Mouse (Mus musculus) MEL (cell line): ENCODE results near the gene Rps9. TPM values are rescaled to one million over a fixed set of nuclear protein-coding genes. Genes with fewer than 3 reads are reported as not detected.

Experiments
- DNase-seq: peaks from one replicate; pipeline ENCODE4 v3.0.0; 2011; ENCODE audit warnings: low read depth, low spot score
- H3K27ac ChIP-seq: 2 replicates; pipeline ENCODE4 v1.5.1; 2012; ENCODE audit warnings: low read depth, mild to moderate bottlenecking, control low read depth, low read length, moderate library complexity; ENCODE audit not compliant: control insufficient read depth
- H3K27me3 ChIP-seq, 2 experiments: fragments of 150-350 bp in 1 of 2; sonication (generic) in 1 of 2; 2 replicates each; pipeline ENCODE4 v1.6.1; 2012; ENCODE audit warnings: low read length in 2 of 2, mild to moderate bottlenecking in 2 of 2, improper control_type of control experiment in 1 of 2, moderate library complexity in 1 of 2; ENCODE audit not compliant: insufficient read depth in 2 of 2, control insufficient read depth in 1 of 2
- H3K36me3 ChIP-seq, 2 experiments: 2 replicates each; pipeline ENCODE4 v1.6.1; 2012 to 2014; ENCODE audit warnings: low read length in 2 of 2, improper control_type of control experiment in 1 of 2, inconsistent platforms in 1 of 2, mild to moderate bottlenecking in 1 of 2; ENCODE audit not compliant: insufficient read depth in 2 of 2, control insufficient read depth in 1 of 2
- H3K4me1 ChIP-seq, 2 experiments: fragments of 150-350 bp in 1 of 2; sonication (generic) in 1 of 2; 2 replicates each; pipeline ENCODE4 v1.6.1; 2012; ENCODE audit warnings: low read length in 2 of 2, improper control_type of control experiment in 1 of 2, mild to moderate bottlenecking in 1 of 2; ENCODE audit not compliant: insufficient read depth in 2 of 2, control insufficient read depth in 1 of 2
- H3K4me3 ChIP-seq, 2 experiments: fragments of 150-350 bp in 1 of 2; sonication (generic) in 1 of 2; 2 replicates each; pipeline ENCODE4 v1.5.1; 2012; ENCODE audit warnings: low read depth in 2 of 2, low read length in 2 of 2, mild to moderate bottlenecking in 2 of 2, moderate library complexity in 2 of 2, control low read depth in 1 of 2, improper control_type of control experiment in 1 of 2; ENCODE audit not compliant: control insufficient read depth in 1 of 2, insufficient read depth in 1 of 2
- H3K79me2 ChIP-seq: 2 replicates; pipeline ENCODE4 v1.6.1; 2012; ENCODE audit warnings: mild to moderate bottlenecking, low read length, moderate library complexity; ENCODE audit not compliant: control insufficient read depth, poor library complexity, insufficient read depth
- H3K9ac ChIP-seq: 2 replicates; pipeline ENCODE4 v1.6.1; 2012; ENCODE audit warnings: low read depth, mild to moderate bottlenecking, control low read depth, low read length, moderate library complexity; ENCODE audit not compliant: control insufficient read depth, poor library complexity, severe bottlenecking
- H3K9me3 ChIP-seq: fragments of 150-350 bp; sonication (generic); replicated peaks from 2 replicates; pipeline ENCODE4 v1.6.1; 2012; ENCODE audit warnings: mild to moderate bottlenecking, low read length, improper control_type of control experiment, moderate library complexity; ENCODE audit not compliant: insufficient read depth
- BHLHE40 ChIP-seq: IDR thresholded peaks from 2 replicates; pipeline ENCODE4 v1.6.1; 2012; ENCODE audit warnings: low read depth, mild to moderate bottlenecking, inconsistent platforms, low read length, improper control_type of control experiment, borderline replicate concordance
- CHD2 ChIP-seq: IDR thresholded peaks from 2 replicates; pipeline ENCODE4 v1.6.1; 2011; ENCODE audit warnings: low read length, improper control_type of control experiment
- CTCF ChIP-seq, 3 experiments: IDR thresholded peaks in 2 of 3; conservative IDR thresholded peaks in 1 of 3; 2 replicates each; pipeline ENCODE4 v1.5.1; 2011 to 2012; ENCODE audit warnings: low read length in 3 of 3, low read depth in 2 of 3, mild to moderate bottlenecking in 2 of 3, improper control_type of control experiment in 1 of 3, inconsistent platforms in 1 of 3, mixed read lengths in 1 of 3, moderate library complexity in 1 of 3; ENCODE audit not compliant: control insufficient read depth in 1 of 3, insufficient read depth in 1 of 3, poor library complexity in 1 of 3, severe bottlenecking in 1 of 3
- E2F4 ChIP-seq: IDR thresholded peaks from 2 replicates; pipeline ENCODE4 v1.6.1; 2011; ENCODE audit warnings: low read depth, low read length, improper control_type of control experiment, borderline replicate concordance
- ELF1 ChIP-seq: IDR thresholded peaks from 2 replicates; pipeline ENCODE4 v1.6.1; 2014; ENCODE audit warnings: low read depth, mild to moderate bottlenecking, inconsistent platforms, low read length, improper control_type of control experiment, moderate library complexity
- EP300 ChIP-seq, 2 experiments: IDR thresholded peaks; 2 replicates each; pipeline ENCODE4 v1.6.1; 2011; ENCODE audit warnings: improper control_type of control experiment in 2 of 2, low read length in 2 of 2, low read depth in 1 of 2, mild to moderate bottlenecking in 1 of 2
- ETS1 ChIP-seq: IDR thresholded peaks from 2 replicates; pipeline ENCODE4 v1.6.1; 2012; ENCODE audit warnings: low read depth, mild to moderate bottlenecking, inconsistent platforms, low read length, improper control_type of control experiment, moderate library complexity
- GABPA ChIP-seq: IDR thresholded peaks from 2 replicates; pipeline ENCODE4 v1.6.1; 2012; ENCODE audit warnings: low read depth, mild to moderate bottlenecking, inconsistent platforms, low read length, improper control_type of control experiment, moderate library complexity
- HCFC1 ChIP-seq: IDR thresholded peaks from 2 replicates; pipeline ENCODE4 v1.6.1; 2012; ENCODE audit warnings: low read depth, mild to moderate bottlenecking, inconsistent platforms, low read length, improper control_type of control experiment, moderate library complexity
- JUND ChIP-seq: IDR thresholded peaks from 2 replicates; pipeline ENCODE4 v1.6.1; 2011; ENCODE audit warnings: low read depth, mild to moderate bottlenecking, improper control_type of control experiment, low read length
- MAFK ChIP-seq: IDR thresholded peaks from 2 replicates; pipeline ENCODE4 v1.6.1; 2011; ENCODE audit warnings: low read depth, mild to moderate bottlenecking, low read length, improper control_type of control experiment, borderline replicate concordance
- MAX ChIP-seq: IDR thresholded peaks from 2 replicates; pipeline ENCODE4 v1.6.1; 2011; ENCODE audit warnings: low read length, improper control_type of control experiment
- MAZ ChIP-seq: IDR thresholded peaks from 2 replicates; pipeline ENCODE4 v1.6.1; 2012; ENCODE audit warnings: low read depth, mild to moderate bottlenecking, inconsistent platforms, low read length, improper control_type of control experiment
- MEF2A ChIP-seq: IDR thresholded peaks from 2 replicates; pipeline ENCODE4 v1.6.1; 2014; ENCODE audit warnings: low read depth, mild to moderate bottlenecking, inconsistent platforms, low read length, improper control_type of control experiment; ENCODE audit not compliant: poor library complexity, insufficient replicate concordance, severe bottlenecking; ENCODE audit errors: extremely low read depth
- MXI1 ChIP-seq: IDR thresholded peaks from 2 replicates; pipeline ENCODE4 v1.6.1; 2011; ENCODE audit warnings: mild to moderate bottlenecking, low read depth, low read length, improper control_type of control experiment
- MYB ChIP-seq: IDR thresholded peaks from 2 replicates; pipeline ENCODE4 v1.6.1; 2011; ENCODE audit warnings: mild to moderate bottlenecking, low read depth, low read length, improper control_type of control experiment
- MYC ChIP-seq: IDR thresholded peaks from 2 replicates; pipeline ENCODE4 v1.6.1; 2011; ENCODE audit warnings: low read depth, mild to moderate bottlenecking, low read length, improper control_type of control experiment, moderate library complexity
- NELFE ChIP-seq: IDR thresholded peaks from 2 replicates; pipeline ENCODE4 v1.6.1; 2011; ENCODE audit warnings: low read depth, low read length, improper control_type of control experiment
- NRF1 ChIP-seq: IDR thresholded peaks from 2 replicates; pipeline ENCODE4 v1.6.1; 2014; ENCODE audit warnings: low read depth, mild to moderate bottlenecking, inconsistent platforms, low read length, improper control_type of control experiment, moderate library complexity; ENCODE audit not compliant: poor library complexity, insufficient read depth, severe bottlenecking
- POLR2A ChIP-seq, 2 experiments: IDR thresholded peaks; 2 replicates each; pipeline ENCODE4 v1.6.1; 2011 to 2012; ENCODE audit warnings: low read length in 2 of 2, mild to moderate bottlenecking in 2 of 2, control low read depth in 1 of 2, improper control_type of control experiment in 1 of 2, low read depth in 1 of 2, moderate library complexity in 1 of 2; ENCODE audit not compliant: control insufficient read depth in 1 of 2, insufficient read depth in 1 of 2, poor library complexity in 1 of 2
- POLR2AphosphoS2 ChIP-seq: IDR thresholded peaks from 2 replicates; pipeline ENCODE4 v1.6.1; 2011; ENCODE audit warnings: low read length, improper control_type of control experiment
- POLR2AphosphoS5 ChIP-seq: IDR thresholded peaks from 2 replicates; pipeline ENCODE4 v1.6.1; 2012; ENCODE audit warnings: low read depth, borderline replicate concordance, mild to moderate bottlenecking, inconsistent platforms, low read length, moderate library complexity, mixed read lengths
- RAD21 ChIP-seq: IDR thresholded peaks from 2 replicates; pipeline ENCODE4 v1.6.1; 2011; ENCODE audit warnings: mild to moderate bottlenecking, low read depth, low read length, improper control_type of control experiment
- RCOR1 ChIP-seq: IDR thresholded peaks from 2 replicates; pipeline ENCODE4 v1.6.1; 2012; ENCODE audit warnings: low read depth, mild to moderate bottlenecking, inconsistent platforms, low read length, improper control_type of control experiment
- SMC3 ChIP-seq: IDR thresholded peaks from 2 replicates; pipeline ENCODE4 v1.6.1; 2011; ENCODE audit warnings: low read depth, low read length, improper control_type of control experiment
- TAL1 ChIP-seq: IDR thresholded peaks from 2 replicates; pipeline ENCODE4 v1.6.1; 2012; ENCODE audit warnings: mild to moderate bottlenecking, inconsistent platforms, low read length, moderate library complexity, mixed read lengths
- TBP ChIP-seq: IDR thresholded peaks from 2 replicates; pipeline ENCODE4 v1.8.0; 2011; ENCODE audit warnings: low read depth, low read length, improper control_type of control experiment
- TCF12 ChIP-seq: IDR thresholded peaks from 2 replicates; pipeline ENCODE4 v1.6.1; 2014; ENCODE audit warnings: low read depth, mild to moderate bottlenecking, inconsistent platforms, low read length, improper control_type of control experiment, moderate library complexity
- UBTF ChIP-seq: IDR thresholded peaks from 2 replicates; pipeline ENCODE4 v1.6.1; 2012; ENCODE audit warnings: low read depth, mild to moderate bottlenecking, inconsistent platforms, low read length, improper control_type of control experiment, moderate library complexity, borderline replicate concordance; ENCODE audit not compliant: insufficient read depth
- USF1 ChIP-seq: IDR thresholded peaks from 2 replicates; pipeline ENCODE4 v1.6.1; 2014; ENCODE audit warnings: low read depth, mild to moderate bottlenecking, inconsistent platforms, low read length, improper control_type of control experiment, moderate library complexity
- USF2 ChIP-seq, 2 experiments: IDR thresholded peaks; 2 replicates each; pipeline ENCODE4 v1.6.1; 2011 to 2012; ENCODE audit warnings: improper control_type of control experiment in 2 of 2, low read length in 2 of 2, borderline replicate concordance in 1 of 2, inconsistent platforms in 1 of 2, low read depth in 1 of 2, mild to moderate bottlenecking in 1 of 2; ENCODE audit not compliant: insufficient read depth in 1 of 2
- ZC3H11A ChIP-seq: IDR thresholded peaks from 2 replicates; pipeline ENCODE4 v1.6.1; 2012; ENCODE audit warnings: low read depth, mild to moderate bottlenecking, inconsistent platforms, low read length, improper control_type of control experiment
- ZKSCAN1 ChIP-seq: IDR thresholded peaks from 2 replicates; pipeline ENCODE4 v1.6.1; 2012; ENCODE audit warnings: low read depth, mild to moderate bottlenecking, inconsistent platforms, low read length, improper control_type of control experiment, moderate library complexity
- ZMIZ1 ChIP-seq: IDR thresholded peaks from 2 replicates; pipeline ENCODE4 v1.6.1; 2012; ENCODE audit warnings: low read depth, mild to moderate bottlenecking, inconsistent platforms, low read length, improper control_type of control experiment, moderate library complexity
- ZNF384 ChIP-seq: IDR thresholded peaks from 2 replicates; pipeline ENCODE4 v1.6.1; 2012; ENCODE audit warnings: low read depth, mild to moderate bottlenecking, inconsistent platforms, low read length, improper control_type of control experiment
- polyA plus RNA-seq, 2 experiments: library from polyadenylated mRNA; stranded (reverse) in 1 of 2; unstranded in 1 of 2; fragments of >175 nt in 1 of 2; fragments of >200 nt in 1 of 2; gene quantifications; 2 replicates each; pipeline versions ENCODE4 v1.2.1 to v1.2.4; 2012; ENCODE audit warnings: low replicate concordance in 2 of 2, low read depth in 1 of 2; ENCODE audit not compliant: insufficient read length in 2 of 2, insufficient read depth in 1 of 2, missing spikeins in 1 of 2
- total RNA-seq: library from RNA; depleted of rRNA; stranded (reverse); fragments of 300-350 nt; gene quantifications from 2 replicates; pipeline ENCODE4 v1.2.3, GENCODE M21; 2012

The Rps9 gene
- total and polyA plus RNA-seq, 3 experiments = 2,284 to 2,921 TPM; not detected in 1

- Histone ChIP-seq H3K36me3 (peaks cover 0 to 7% of the 10 kb centered on the region in 2 experiments; a peak in 3 of 4 replicates), H3K9ac (peak within 1 kb of the TSS; percentile 84), H3K79me2 (peaks cover 7% of the 10 kb centered on the region; the same call in 1 of the 2 replicates), H3K9me3 (no peaks in the 10 kb centered on the region), H3K27ac (peak within 1 kb of the TSS; percentile 92), H3K4me1 (peaks cover 4 to 17% of the 10 kb centered on the region in 2 experiments; a peak in 3 of 4 replicates), H3K27me3 (no peaks in the 10 kb centered on the region), H3K4me3 (peak within 1 kb of the TSS; percentile 73 to 79)
- peak; percentile 98 for DNase-seq
- TF ChIP-seq NELFE (peak; percentile 70), TCF12 (no peak), E2F4 (0 out of 2 replicates have a peak, but pooled peaks have one; percentile 14), MAZ (no peak), POLR2AphosphoS2 (peak; percentile 22; the same call in 1 of the 2 replicates), ELF1 (peak; percentile 56), JUND (no peak), TBP (0 out of 2 replicates have a peak, but pooled peaks have one; percentile 32), MYC (no peak), ETS1 (no peak), GABPA (no peak), ZC3H11A (no peak), SMC3 (no peak), EP300 (IDR thresholded peaks at IDR 0.05; ENCODE audit: low read depth in 1 of 2, low read length in 2 of 2) (no peak), RCOR1 (no peak), NRF1 (no peak), ZMIZ1 (peak; percentile 76; the same call in 1 of the 2 replicates), MXI1 (no peak; the same call in 1 of the 2 replicates), CTCF (IDR thresholded peaks at IDR 0.05 in 2 of 3, conservative IDR thresholded peaks at IDR 0.05 in 1 of 3; ENCODE audit: control insufficient read depth in 1 of 3, insufficient read depth in 1 of 3, low read depth in 2 of 3, low read length in 3 of 3, poor library complexity in 1 of 3, severe bottlenecking in 1 of 3) (no peak), CHD2 (no peak), ZKSCAN1 (no peak), HCFC1 (peak; percentile 61), TAL1 (no peak), MAX (peak; percentile 61), UBTF (no peak), USF2 (IDR thresholded peaks at IDR 0.05; ENCODE audit: borderline replicate concordance in 1 of 2, insufficient read depth in 1 of 2, low read depth in 1 of 2, low read length in 2 of 2) (no peak), USF1 (no peak), MAFK (no peak), MEF2A (no peak), ZNF384 (0 out of 2 replicates have a peak, but pooled peaks have one; percentile 5), BHLHE40 (no peak), MYB (no peak), RAD21 (no peak), POLR2A (IDR thresholded peaks at IDR 0.05; ENCODE audit: control insufficient read depth in 1 of 2, insufficient read depth in 1 of 2, low read depth in 1 of 2, low read length in 2 of 2, poor library complexity in 1 of 2) (peak; percentile 61 to 64; a peak in 2 of 4 replicates), POLR2AphosphoS5 (no peak)
Observed at GRCm38 (mm10) chr7:3692987-3693808, 10.6 kb upstream of the Rps9 start, which contains the start of gene Mboat7. TSS of gene Mboat7 (minus strand) at chr7:3693523.
